Mouse (Mus musculus) forebrain, embryonic 14.5 days (tissue): ENCODE results near the gene Ptx4. TPM values are rescaled to one million over a fixed set of nuclear protein-coding genes. Genes with fewer than 3 reads are reported as not detected.

ENCODE experiments used
- ATAC-seq: fragments of 200-750 bp; cut with Nextera tagmentation; 2 replicates; pipeline ENCODE4 v1.8.0; 2017; ENCODE audit warnings: mild to moderate bottlenecking, moderate library complexity
- DNase-seq: peaks from one replicate; pipeline ENCODE4 v3.0.0-alpha.2; 2015; ENCODE audit warnings: low spot score
- H3K27ac ChIP-seq: fragments of 300-500 bp; sonication (generic); 2 replicates; pipeline ENCODE4 v1.5.1; 2014; ENCODE audit warnings: low read depth, mild to moderate bottlenecking, control low read depth, low read length, moderate library complexity
- H3K27me3 ChIP-seq: fragments of 300-500 bp; sonication (generic); replicated peaks from 2 replicates; pipeline ENCODE4 v1.6.1; 2014; ENCODE audit warnings: low read length, control low read depth, mixed read lengths; ENCODE audit not compliant: control insufficient read depth, insufficient read depth
- H3K36me3 ChIP-seq: fragments of 300-500 bp; sonication (generic); 2 replicates; pipeline ENCODE4 v1.6.1; 2014; ENCODE audit warnings: low read length, control low read depth; ENCODE audit not compliant: control insufficient read depth, insufficient read depth
- H3K4me1 ChIP-seq: fragments of 300-500 bp; sonication (generic); 2 replicates; pipeline ENCODE4 v1.6.1; 2014; ENCODE audit warnings: antibody characterized with exemption, low read length, control low read depth; ENCODE audit not compliant: control insufficient read depth, insufficient read depth
- H3K4me2 ChIP-seq: fragments of 300-500 bp; sonication (generic); 2 replicates; pipeline ENCODE4 v1.6.1; 2014; ENCODE audit warnings: mild to moderate bottlenecking, control low read depth, low read length
- H3K4me3 ChIP-seq: fragments of 300-500 bp; sonication (generic); 2 replicates; pipeline ENCODE4 v1.5.1; 2014; ENCODE audit warnings: low read depth, low read length, control low read depth
- H3K9ac ChIP-seq: fragments of 300-500 bp; sonication (generic); 2 replicates; pipeline ENCODE4 v1.6.1; 2014; ENCODE audit warnings: mild to moderate bottlenecking, low read length, control low read depth, moderate library complexity
- H3K9me3 ChIP-seq: fragments of 300-500 bp; sonication (generic); replicated peaks from 2 replicates; pipeline ENCODE4 v1.6.1; 2016; ENCODE audit warnings: low read length, control low read depth, mixed read lengths; ENCODE audit not compliant: control insufficient read depth
- WGBS: fragments of 180-500 bp; shearing (Covaris S2); extraction: QIAGEN DNeasy Blood & Tissue Kit; methylation state at CpG from one replicate; pipeline ENCODE4 v1.1.7; 2014; 5-methylcytosine and 5-hydroxymethylcytosine counted together
- polyA plus RNA-seq: library from polyadenylated mRNA; unstranded; fragments of >200 nt; fragmentation: Nextera tagmentation; extraction: Ambion mirVana; gene quantifications from 2 replicates; pipeline ENCODE4 v1.2.1, GENCODE M21; 2014

The Ptx4 gene
- polyA plus RNA-seq: 0.17 TPM in 1 of 2 replicates, not detected in the other

- no peak within 1 kb of the TSS for H3K4me3 ChIP-seq
- no peak within 1 kb of the TSS for H3K27ac ChIP-seq
- H3K27me3 ChIP-seq: no peaks in the 10 kb centered on the region; the same call in 1 of the 2 replicates
- H3K4me1 ChIP-seq: no peaks in the 10 kb centered on the region
- WGBS: 39% methylated on average over 3 of the region's 3 CpGs
- no peak within 1 kb of the TSS for H3K4me2 ChIP-seq
- ATAC-seq (no peak), DNase-seq (no peak)
- no peak within 1 kb of the TSS for H3K9ac ChIP-seq
- H3K9me3 ChIP-seq: no peaks in the 10 kb centered on the region
- H3K36me3 ChIP-seq: no peaks in the 10 kb centered on the region
Measured at GRCm38 (mm10) chr17:25120406-25120805, at the start of gene Ptx4. TSS of gene Ptx4 (plus strand) at chr17:25120760.

GRCm38 (mm10) chr17:25076906-25077305 lies 43.7 kb upstream of the Ptx4 start:
- Histone ChIP-seq H3K4me2 (no peak overlapping the region), H3K36me3 (no peaks in the 10 kb centered on the region), H3K9me3 (no peaks in the 10 kb centered on the region), H3K27me3 (no peaks in the 10 kb centered on the region), H3K4me1 (no peaks in the 10 kb centered on the region), H3K4me3 (no peak overlapping the region), H3K27ac (no peak overlapping the region), H3K9ac (no peak overlapping the region)
- ATAC-seq: no peak
- no peak for DNase-seq
- 82% methylated on average over 4 of the region's 4 CpGs for WGBS

- ATAC-seq (peak; percentile 57; the same call in 1 of the 2 replicates), DNase-seq (peak; percentile 60)
- H3K27me3 ChIP-seq: no peaks in the 10 kb centered on the region
- peak overlapping the region; percentile 52; the same call in 1 of the 2 replicates for H3K27ac ChIP-seq
- no peaks in the 10 kb centered on the region for H3K4me1 ChIP-seq
- WGBS: 60% methylated on average over 13 of the region's 13 CpGs
- H3K9ac ChIP-seq: peak overlapping the region; percentile 45
- H3K36me3 ChIP-seq: no peaks in the 10 kb centered on the region
- no peak overlapping the region for H3K4me3 ChIP-seq
- no peak overlapping the region; the same call in 1 of the 2 replicates for H3K4me2 ChIP-seq
- H3K9me3 ChIP-seq: no peaks in the 10 kb centered on the region
Measured at GRCm38 (mm10) chr17:25077771-25078372, 42.7 kb upstream of the Ptx4 start.

GRCm38 (mm10) chr17:25080210-25080609 lies 40.4 kb upstream of the Ptx4 start:
- Histone ChIP-seq H3K9me3 (no peaks in the 10 kb centered on the region), H3K4me1 (no peaks in the 10 kb centered on the region), H3K9ac (peak overlapping the region; percentile 3; the same call in 1 of the 2 replicates), H3K36me3 (no peaks in the 10 kb centered on the region), H3K27ac (no peak overlapping the region), H3K4me2 (no peak overlapping the region), H3K4me3 (peak overlapping the region; percentile 4; the same call in 1 of the 2 replicates), H3K27me3 (no peaks in the 10 kb centered on the region)
- 93% methylated on average over 13 of the region's 13 CpGs for WGBS
- DNase-seq (no peak), ATAC-seq (no peak)

GRCm38 (mm10) chr17:25080960-25081381 lies 39.6 kb upstream of the Ptx4 start:
- WGBS: 90% methylated on average over 11 of the region's 11 CpGs
- no peak overlapping the region for H3K4me3 ChIP-seq
- 0 out of 2 replicates have a peak overlapping the region, but pooled peaks have one; percentile 3 for H3K9ac ChIP-seq
- no peak for ATAC-seq
- H3K9me3 ChIP-seq: no peaks in the 10 kb centered on the region
- peak; percentile 5 for DNase-seq
- H3K27me3 ChIP-seq: no peaks in the 10 kb centered on the region
- H3K36me3 ChIP-seq: no peaks in the 10 kb centered on the region
- H3K27ac ChIP-seq: peak overlapping the region; percentile 48; the same call in 1 of the 2 replicates
- no peak overlapping the region for H3K4me2 ChIP-seq
- no peaks in the 10 kb centered on the region for H3K4me1 ChIP-seq

- WGBS: 83% methylated on average over 14 of the region's 14 CpGs
- DNase-seq (peak; percentile 3), ATAC-seq (no peak)
- H3K36me3 ChIP-seq: 0 out of 2 replicates have a peak, but pooled peaks cover under 1% of the 10 kb centered on the region
- H3K4me2 ChIP-seq: no peak overlapping the region
- H3K27ac ChIP-seq: no peak overlapping the region
- H3K27me3 ChIP-seq: no peaks in the 10 kb centered on the region
- H3K4me3 ChIP-seq: no peak overlapping the region
- H3K9me3 ChIP-seq: no peaks in the 10 kb centered on the region
- no peak overlapping the region for H3K9ac ChIP-seq
- no peaks in the 10 kb centered on the region for H3K4me1 ChIP-seq
Measured at GRCm38 (mm10) chr17:25082081-25082847, 38.3 kb upstream of the Ptx4 start.

GRCm38 (mm10) chr17:25082887-25083286 lies 37.7 kb upstream of the Ptx4 start:
- 87% methylated on average over 3 of the region's 3 CpGs for WGBS
- DNase-seq: no peak
- no peak overlapping the region for H3K27ac ChIP-seq
- H3K4me3 ChIP-seq: no peak overlapping the region
- no peaks in the 10 kb centered on the region for H3K4me1 ChIP-seq
- H3K4me2 ChIP-seq: no peak overlapping the region
- H3K27me3 ChIP-seq: no peaks in the 10 kb centered on the region
- ATAC-seq: no peak
- no peaks in the 10 kb centered on the region for H3K9me3 ChIP-seq
- no peak overlapping the region for H3K9ac ChIP-seq
- 0 out of 2 replicates have a peak, but pooled peaks cover 6% of the 10 kb centered on the region for H3K36me3 ChIP-seq

- no peak within 1 kb of the TSS for H3K4me3 ChIP-seq
- H3K36me3 ChIP-seq: peaks cover 12% of the 10 kb centered on the region; the same call in 1 of the 2 replicates
- whole genome bisulfite sequencing: 74% methylated on average over 7 of the region's 7 CpGs
- H3K4me2 ChIP-seq: no peak within 1 kb of the TSS
- H3K27ac ChIP-seq: peak within 1 kb of the TSS; percentile 7; the same call in 1 of the 2 replicates
- H3K9me3 ChIP-seq: no peaks in the 10 kb centered on the region
- DNase-seq: peak; percentile 4
- no peak for ATAC-seq
- H3K9ac ChIP-seq: no peak within 1 kb of the TSS
- no peaks in the 10 kb centered on the region for H3K4me1 ChIP-seq
- no peaks in the 10 kb centered on the region for H3K27me3 ChIP-seq
Measured at GRCm38 (mm10) chr17:25083444-25083931, 37.1 kb upstream of the Ptx4 start, which contains the start of gene Tmem204. TSS of gene Tmem204 (minus strand) at chr17:25083591.
